Mouse (Mus musculus) urinary bladder, adult 18-20 months (tissue): ENCODE data around the gene Galnt9.

Source experiments
- DNase-seq, 2 experiments: peaks; one replicate each; pipeline ENCODE4 v3.0.0; 2022; ENCODE audit warnings: low spot score in 2 of 2, mixed read lengths in 2 of 2

Gene Galnt9

GRCm38 (mm10) chr5:110535964-110536363 lies 8.2 kb upstream of the Galnt9 start:
- no peak for DNase-seq

GRCm38 (mm10) chr5:110540947-110541346 lies 3.2 kb upstream of the Galnt9 start:
- DNase-seq: no peak

DNA sequence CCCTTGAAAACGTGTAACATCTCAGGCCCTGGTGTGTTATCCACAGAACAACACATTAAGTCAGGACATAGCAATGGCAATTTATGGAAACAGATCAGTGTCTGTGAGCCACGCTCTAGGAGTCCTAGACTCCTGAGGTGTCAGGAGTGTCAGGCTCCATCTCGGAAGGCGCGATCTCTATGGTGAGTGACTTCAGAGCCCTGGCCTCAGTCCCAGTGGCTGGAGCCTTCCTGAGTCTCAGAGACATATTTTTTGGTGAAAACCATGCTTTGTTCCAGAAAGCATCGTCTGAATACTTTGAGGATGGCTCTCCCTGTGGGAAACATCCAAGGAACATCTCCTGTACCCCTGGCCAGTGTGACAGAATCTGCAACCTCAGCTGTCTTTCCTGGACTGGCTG lies 2.7 kb upstream of the Galnt9 start:
- no peak for DNase-seq

DNA sequence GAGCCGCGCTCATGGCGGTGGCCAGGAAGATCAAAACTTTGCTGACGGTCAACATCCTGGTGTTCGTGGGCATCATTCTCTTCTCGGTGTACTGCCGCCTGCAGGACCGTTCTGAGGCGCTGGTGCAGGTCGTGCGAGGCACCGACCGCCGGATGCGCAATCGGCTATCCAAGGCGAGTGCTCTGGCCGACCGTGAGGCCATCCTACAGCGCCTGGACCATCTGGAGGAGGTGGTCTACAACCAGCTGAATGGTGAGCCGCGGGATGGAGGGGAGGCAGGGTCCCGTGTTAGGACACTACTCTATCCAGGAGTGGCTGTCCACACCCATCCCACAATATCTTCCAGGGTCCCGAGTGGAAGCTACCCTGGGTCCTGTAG lies 525 bp downstream of the Galnt9 start:
- no peak for DNase-seq

- DNase-seq: no peak
These were observed 1.2 kb downstream of the Galnt9 start for GRCm38 (mm10) chr5:110545311-110545710.

- no peak for DNase-seq
These were observed 2.0 kb downstream of the Galnt9 start for GRCm38 (mm10) chr5:110546136-110546535.

DNA sequence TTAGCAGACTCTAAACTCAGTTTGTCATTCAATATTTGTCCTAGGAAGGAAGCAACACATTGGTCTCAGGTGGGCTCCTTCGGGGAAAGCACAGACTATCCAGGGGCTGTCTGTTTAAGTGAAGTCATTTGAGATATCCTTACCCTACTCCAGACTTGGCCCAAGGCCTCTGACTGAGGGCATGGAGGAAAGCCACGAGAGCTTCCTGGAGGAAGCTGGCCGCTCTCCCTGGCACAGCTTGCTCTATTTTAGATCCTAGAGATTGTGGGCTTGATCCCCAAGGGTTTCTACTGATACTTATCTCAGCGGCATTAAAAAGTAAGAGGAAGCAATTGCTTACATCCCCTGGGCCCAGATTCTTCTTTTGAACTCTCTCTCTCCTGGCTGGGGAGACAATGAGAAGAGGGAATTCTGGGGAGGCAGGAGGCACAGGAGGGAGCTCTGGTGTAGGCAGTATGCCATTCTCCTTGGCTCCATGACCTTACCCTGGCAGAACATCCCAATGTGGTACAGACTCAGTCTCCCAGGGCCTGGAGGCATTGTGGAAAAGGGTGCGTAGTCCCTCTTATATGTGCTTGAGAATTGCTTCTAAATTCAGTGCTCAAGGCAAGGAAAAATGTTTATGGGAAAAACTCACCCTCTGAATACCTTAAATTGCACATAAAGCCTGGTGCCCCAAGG lies 2.7 kb downstream of the Galnt9 start:
- DNase-seq: no peak

- DNase-seq: no peak
These were observed 4.3 kb downstream of the Galnt9 start for GRCm38 (mm10) chr5:110548446-110548845.

- DNase-seq: no peak
These were observed 6.0 kb downstream of the Galnt9 start for GRCm38 (mm10) chr5:110550189-110550588.

DNA sequence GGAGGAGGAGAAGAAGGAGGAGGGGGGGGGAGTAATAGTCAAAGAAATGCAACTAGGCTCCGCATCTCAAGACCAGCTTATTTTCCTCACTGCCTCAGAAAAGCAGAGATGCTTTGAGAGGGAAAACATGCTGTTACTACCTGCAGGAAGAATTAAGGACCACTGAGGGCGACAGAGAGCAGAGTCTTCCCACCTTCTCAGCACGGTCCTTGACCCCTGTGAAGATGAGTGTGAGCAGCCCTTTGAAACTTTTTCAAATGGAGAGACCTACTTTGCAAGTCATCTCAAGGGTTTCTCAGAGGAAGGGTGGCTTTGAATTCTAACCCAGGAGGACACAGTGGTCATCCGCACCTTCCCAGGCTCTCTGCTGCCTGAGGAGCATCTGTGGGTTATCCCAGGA lies 6.7 kb downstream of the Galnt9 start:
- no peak for DNase-seq

- no peak for DNase-seq
These were observed 7.8 kb downstream of the Galnt9 start for GRCm38 (mm10) chr5:110552005-110552404.

DNA sequence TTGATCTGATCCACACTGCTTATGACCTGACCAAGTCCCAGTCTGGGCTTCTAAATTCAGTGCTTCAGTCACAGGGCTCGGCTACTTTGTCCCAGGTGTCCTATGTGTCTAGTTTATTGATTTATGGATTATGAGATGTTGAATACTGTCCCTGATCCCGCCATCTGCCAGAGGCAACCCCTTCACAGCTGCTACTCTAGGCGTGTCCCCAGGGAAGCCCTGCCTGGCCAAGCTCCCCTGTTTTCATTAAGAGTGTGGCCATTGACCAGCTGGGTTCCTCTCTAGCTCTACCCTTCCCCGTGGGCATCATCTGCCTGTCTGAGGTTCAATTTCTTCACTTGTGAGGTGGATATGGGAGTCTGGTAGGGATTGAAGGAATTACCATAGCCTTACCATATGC lies 9.2 kb downstream of the Galnt9 start:
- DNase-seq: no peak

GRCm38 (mm10) chr5:110555198-110555597 lies 11.0 kb downstream of the Galnt9 start:
- no peak for DNase-seq

GRCm38 (mm10) chr5:110558368-110558767 lies 14.2 kb downstream of the Galnt9 start:
- DNase-seq: no peak

DNA sequence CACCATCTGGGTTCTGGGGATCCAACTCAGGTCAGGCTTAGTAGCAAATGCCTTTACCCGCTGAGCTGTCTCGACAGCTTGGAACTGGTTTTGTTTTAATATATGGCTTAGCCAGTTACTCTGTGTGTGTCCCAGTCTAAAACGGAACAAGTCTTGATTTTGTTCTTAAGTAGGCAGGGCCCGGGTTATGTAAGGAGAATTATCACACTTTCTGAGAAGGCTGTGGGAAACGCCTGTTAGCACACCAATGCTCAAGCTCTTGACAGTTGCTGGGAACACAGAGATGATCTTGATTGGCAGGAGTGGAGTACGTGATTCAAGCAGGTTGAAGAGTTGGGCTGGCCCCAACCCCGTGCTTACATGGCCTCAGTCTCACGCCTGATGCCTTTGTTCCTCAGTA lies 15.5 kb downstream of the Galnt9 start:
- DNase-seq: no peak

DNA sequence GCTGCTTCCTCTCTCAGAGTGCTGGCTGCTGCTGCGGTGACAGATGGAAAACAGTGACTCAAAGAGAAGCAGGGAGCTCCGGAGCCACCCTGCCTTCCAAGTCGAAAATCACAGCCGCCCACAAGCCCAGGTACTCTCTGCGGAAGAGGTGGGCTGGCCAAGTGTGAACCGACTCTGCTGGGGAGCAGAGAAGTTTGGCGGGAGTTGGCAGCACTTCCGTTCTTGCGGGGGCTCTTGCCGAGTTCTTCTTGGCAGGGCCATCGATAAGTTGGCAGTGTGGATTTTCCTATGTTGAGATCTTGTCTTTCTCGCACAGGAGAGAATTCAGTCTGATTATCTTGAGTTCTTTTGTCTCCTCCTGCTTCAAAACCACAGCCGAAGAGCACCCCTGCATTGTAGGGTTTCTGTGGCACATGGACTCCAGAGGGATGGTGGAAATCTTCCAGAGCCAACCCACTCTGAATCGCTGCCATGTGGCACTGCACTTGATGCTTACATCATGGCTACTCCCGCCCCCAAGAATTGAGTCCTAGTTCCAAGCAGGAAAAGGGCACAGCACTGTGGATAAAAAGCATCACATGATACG lies 18.7 kb downstream of the Galnt9 start:
- no peak for DNase-seq

- no peak for DNase-seq
These were observed 21.0 kb downstream of the Galnt9 start for GRCm38 (mm10) chr5:110564986-110565644.

DNA sequence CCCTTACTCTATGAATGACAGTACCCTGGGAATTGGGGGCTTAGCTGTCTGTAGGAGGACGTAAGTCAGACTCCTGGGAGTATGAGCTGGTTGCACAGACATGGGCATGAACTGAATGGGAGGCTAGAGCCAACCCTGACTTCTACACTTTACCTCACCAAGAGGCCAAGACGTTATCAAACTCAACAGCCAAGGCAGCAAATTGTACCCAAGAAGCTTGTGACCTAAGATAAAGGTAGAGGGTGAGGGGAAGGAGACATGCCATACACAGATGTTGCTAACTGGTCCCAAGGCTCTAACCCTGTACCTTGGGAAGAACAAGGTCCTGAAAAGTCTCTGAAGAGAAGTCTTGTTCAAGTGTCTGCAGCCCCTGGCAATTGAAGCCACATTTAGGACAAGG lies 23.4 kb downstream of the Galnt9 start:
- no peak for DNase-seq

- no peak for DNase-seq
These were observed 30.7 kb downstream of the Galnt9 start for GRCm38 (mm10) chr5:110574888-110575287.

DNA sequence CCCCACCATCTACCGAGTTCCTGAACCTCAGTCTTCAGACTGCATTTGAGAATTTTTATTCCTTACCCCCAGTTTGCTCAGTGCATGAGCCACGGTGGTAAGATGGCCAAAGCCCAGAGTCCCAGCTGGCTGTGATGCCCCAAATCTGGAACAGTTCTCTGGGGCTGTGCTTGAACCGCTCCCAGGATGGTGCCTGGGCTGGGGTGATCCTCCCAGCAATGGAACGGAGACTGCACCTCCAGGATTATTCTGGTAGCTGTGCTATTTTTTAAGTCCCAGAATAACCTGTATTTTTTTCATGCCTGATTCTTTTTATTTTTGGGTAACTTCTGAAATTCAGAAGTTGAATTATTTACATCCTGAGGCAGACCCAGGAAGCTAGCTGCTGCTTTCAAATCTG lies 35.1 kb downstream of the Galnt9 start:
- DNase-seq: no peak

DNA sequence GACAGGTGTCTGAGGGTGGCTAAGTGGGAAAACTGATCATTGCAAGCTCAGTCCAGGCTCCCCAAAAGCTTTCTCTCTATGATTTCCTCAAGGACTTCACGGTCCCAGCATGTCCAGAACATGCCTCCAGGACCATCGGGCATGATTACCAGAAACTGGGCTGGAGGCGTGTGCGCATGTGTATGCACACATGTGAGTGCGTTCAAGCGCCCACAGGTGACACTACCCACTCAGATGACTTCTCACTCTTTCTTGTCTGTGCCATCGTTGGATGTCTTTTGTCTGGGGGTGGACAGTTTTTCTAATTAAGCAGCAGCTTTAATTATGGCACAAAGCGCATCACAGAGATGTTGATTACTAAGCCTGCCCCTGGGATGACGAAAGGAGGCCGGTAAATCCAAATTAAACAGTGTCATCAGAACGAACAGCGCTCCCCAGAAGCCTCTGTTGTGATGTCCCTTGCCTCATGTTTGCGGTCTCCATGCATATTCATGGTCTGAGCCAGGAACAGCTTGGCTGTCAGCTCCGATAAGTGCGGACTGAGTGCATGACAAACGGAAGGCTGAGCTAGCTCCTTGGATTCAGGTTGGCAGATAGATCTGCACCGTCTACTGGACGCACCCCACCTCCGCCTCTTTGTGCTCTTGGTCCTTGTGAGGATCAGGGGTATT lies 36.5 kb downstream of the Galnt9 start:
- no peak for DNase-seq

DNA sequence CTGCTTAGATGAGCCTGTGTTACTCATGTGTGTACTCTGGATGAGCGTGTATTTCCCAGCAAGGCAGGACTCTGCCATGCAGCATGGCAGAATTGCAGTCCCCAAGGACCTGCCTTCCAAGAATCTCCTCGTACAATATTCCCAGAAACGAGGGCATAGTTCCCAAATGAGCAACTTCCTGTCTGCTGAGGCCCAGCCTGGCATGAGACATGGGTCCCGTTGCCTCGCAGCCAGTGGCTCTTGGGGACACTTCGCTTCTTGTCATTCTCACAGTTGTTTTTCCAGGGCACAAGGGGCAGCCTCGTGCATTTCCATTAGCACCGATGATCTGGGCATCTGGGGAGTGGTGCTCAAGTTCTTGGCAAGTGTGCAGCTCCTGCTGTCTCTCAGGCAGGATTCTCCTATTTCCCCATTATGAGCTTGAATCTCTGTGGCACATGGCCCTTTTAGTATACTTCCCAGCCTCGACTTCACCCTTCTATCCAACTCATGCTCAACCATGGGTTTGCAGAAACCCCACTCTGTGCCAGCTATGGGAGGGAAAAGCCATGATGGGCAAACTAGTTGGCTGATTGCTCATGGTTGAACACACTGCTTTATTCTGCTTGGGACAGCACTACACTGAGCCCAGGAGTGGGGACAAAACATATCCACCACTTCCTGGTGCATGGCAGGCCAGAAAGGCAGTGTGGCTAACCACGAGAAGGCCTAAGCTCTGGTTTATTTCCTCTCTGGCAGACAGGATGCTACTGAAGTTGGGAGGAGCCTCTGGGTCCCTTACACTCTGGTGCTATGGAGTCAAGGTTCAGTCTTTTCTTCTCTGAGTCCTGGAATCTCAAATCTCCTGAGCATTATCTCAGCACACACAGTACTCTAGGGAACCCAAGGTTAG lies 38.7 kb downstream of the Galnt9 start:
- no peak for DNase-seq
